Mouse (Mus musculus) stomach, embryonic 15.5 days (tissue): Measurements from ENCODE around the gene H2-Aa. TPM values are rescaled to one million over a fixed set of nuclear protein-coding genes. Genes with fewer than 3 reads are reported as not detected.
"Not testable (repeated sequence)": the region's sequence is repeated elsewhere in the genome, so short reads cannot be mapped to it uniquely, and the experiment has no call there.

ENCODE experiments used
- ATAC-seq: fragments of 200-750 bp; cut with Nextera tagmentation; 2 replicates; pipeline ENCODE4 v1.8.0; 2017; ENCODE audit warnings: low read depth, moderate number of reproducible peaks, moderate TSS enrichment; ENCODE audit not compliant: insufficient read depth, low FRiP score
- H3K27ac ChIP-seq: fragments of 300-500 bp; sonication (generic); 2 replicates; pipeline ENCODE4 v1.5.1; 2015; ENCODE audit warnings: mild to moderate bottlenecking, inconsistent platforms
- H3K27me3 ChIP-seq: fragments of 300-500 bp; sonication (generic); replicated peaks from 2 replicates; pipeline ENCODE4 v1.6.1; 2015; ENCODE audit warnings: inconsistent platforms
- H3K36me3 ChIP-seq: fragments of 300-500 bp; sonication (generic); 2 replicates; pipeline ENCODE4 v1.6.1; 2015; ENCODE audit warnings: inconsistent platforms
- H3K4me1 ChIP-seq: fragments of 300-500 bp; sonication (generic); 2 replicates; pipeline ENCODE4 v1.6.1; 2015; ENCODE audit warnings: inconsistent platforms
- H3K4me2 ChIP-seq: fragments of 300-500 bp; sonication (generic); 2 replicates; pipeline ENCODE4 v1.6.1; 2015; ENCODE audit warnings: mild to moderate bottlenecking, inconsistent platforms
- H3K4me3 ChIP-seq: fragments of 300-500 bp; sonication (generic); replicated peaks from 2 replicates; pipeline ENCODE4 v1.5.1; 2015; ENCODE audit warnings: inconsistent platforms
- H3K9ac ChIP-seq: fragments of 300-500 bp; sonication (generic); 2 replicates; pipeline ENCODE4 v1.6.1; 2015; ENCODE audit warnings: inconsistent platforms
- H3K9me3 ChIP-seq: fragments of 300-500 bp; sonication (generic); 2 replicates; pipeline ENCODE4 v1.6.1; 2016; ENCODE audit warnings: inconsistent platforms
- WGBS: fragments of 180-500 bp; shearing (Covaris S2); methylation state at CpG from one replicate; pipeline ENCODE4 v1.1.7; 2015; 5-methylcytosine and 5-hydroxymethylcytosine counted together
- polyA plus RNA-seq: library from polyadenylated mRNA; unstranded; fragments of >200 nt; fragmentation: Nextera tagmentation; extraction: Ambion mirVana; gene quantifications from 2 replicates; pipeline ENCODE4 v1.2.1, GENCODE M21; 2015

The H2-Aa gene
- polyA plus RNA-seq: 4.9 and 5.7 TPM in 2 replicates

GRCm38 (mm10) chr17:34287648-34288047 lies at the start of gene H2-Aa:
H2-Aa (minus strand) TSS chr17:34287823.
- no peak within 1 kb of the TSS for H3K4me2 ChIP-seq

GRCm38 (mm10) chr17:34331200-34331599 lies 43.6 kb upstream of the H2-Aa start:
- Histone ChIP-seq H3K4me1 (no peaks in the 10 kb centered on the region), H3K36me3 (no peaks in the 10 kb centered on the region), H3K4me3 (no peak overlapping the region), H3K27me3 (no peaks in the 10 kb centered on the region), H3K27ac (no peak overlapping the region), H3K9ac (no peak overlapping the region), H3K4me2 (no peak overlapping the region), H3K9me3 (no peaks in the 10 kb centered on the region)
- no peak for ATAC-seq
- 97% methylated on average over 1 of the region's 1 CpGs for WGBS

More at GRCm38 (mm10) chr17:34287648-34288047, at the start of gene H2-Aa:
- no peaks in the 10 kb centered on the region for H3K36me3 ChIP-seq
- no peaks in the 10 kb centered on the region for H3K9me3 ChIP-seq
- no peak within 1 kb of the TSS for H3K27ac ChIP-seq
- 16% methylated on average over 8 of the region's 8 CpGs for WGBS
- H3K27me3 ChIP-seq: no peaks in the 10 kb centered on the region
- no peak within 1 kb of the TSS for H3K9ac ChIP-seq
- no peaks in the 10 kb centered on the region for H3K4me1 ChIP-seq
- peak; percentile 66; the same call in 1 of the 2 replicates for ATAC-seq
- no peak within 1 kb of the TSS for H3K4me3 ChIP-seq

DNA sequence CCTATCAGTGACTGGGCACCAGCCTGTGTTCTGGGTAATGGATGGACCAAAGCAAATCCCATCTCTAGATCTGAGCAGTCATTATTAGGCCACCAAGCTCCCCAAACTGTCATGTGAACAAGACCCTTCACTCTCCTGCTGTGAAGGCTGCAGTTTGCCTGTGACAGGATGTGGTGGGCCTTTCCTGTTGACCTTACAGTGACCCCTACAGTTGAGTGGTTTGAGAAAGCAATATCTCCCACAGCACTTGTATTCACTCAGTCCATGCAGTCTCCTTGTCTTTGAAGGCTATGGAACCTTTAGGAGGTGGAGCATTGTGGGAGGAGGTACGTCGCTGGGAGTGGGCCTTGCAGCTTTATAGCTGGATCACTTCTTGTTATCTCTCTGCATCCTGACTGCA lies 42.2 kb upstream of the H2-Aa start:
- no peak overlapping the region for H3K27ac ChIP-seq
- no peak overlapping the region for H3K4me3 ChIP-seq
- H3K4me1 ChIP-seq: no peaks in the 10 kb centered on the region
- H3K27me3 ChIP-seq: no peaks in the 10 kb centered on the region; the same call in 1 of the 2 replicates
- no peak for ATAC-seq
- 75% methylated on average over 2 of the region's 2 CpGs for WGBS
- no peak overlapping the region for H3K9ac ChIP-seq
- H3K4me2 ChIP-seq: no peak overlapping the region
- H3K36me3 ChIP-seq: no peaks in the 10 kb centered on the region
- H3K9me3 ChIP-seq: no peaks in the 10 kb centered on the region

DNA sequence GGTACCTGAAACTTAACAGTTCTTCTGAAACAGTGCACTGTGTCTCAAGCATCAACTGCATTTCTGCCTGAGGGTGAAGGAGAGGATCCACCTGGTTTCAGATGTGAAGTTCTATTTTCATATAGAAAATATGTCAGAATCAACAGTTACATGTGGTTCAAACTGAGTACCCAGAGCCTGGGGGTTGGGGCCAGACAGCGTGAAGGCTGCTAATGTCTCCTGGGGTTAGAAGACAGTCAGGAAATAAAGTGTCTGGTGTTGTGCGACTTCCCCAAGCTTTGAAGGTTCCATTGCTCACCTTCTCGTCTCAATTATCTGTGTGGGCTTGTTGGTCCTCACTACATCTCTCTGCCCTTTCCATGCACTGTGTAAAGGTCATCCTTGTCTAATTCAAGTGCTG lies 38.8 kb upstream of the H2-Aa start:
- ATAC-seq: no peak
- H3K9ac ChIP-seq: no peak overlapping the region
- 79% methylated on average over 3 of the region's 3 CpGs for WGBS
- H3K36me3 ChIP-seq: no peaks in the 10 kb centered on the region
- no peak overlapping the region for H3K4me2 ChIP-seq
- H3K27me3 ChIP-seq: no peaks in the 10 kb centered on the region; the same call in 1 of the 2 replicates
- no peak overlapping the region for H3K4me3 ChIP-seq
- H3K27ac ChIP-seq: no peak overlapping the region
- no peaks in the 10 kb centered on the region for H3K4me1 ChIP-seq
- H3K9me3 ChIP-seq: no peaks in the 10 kb centered on the region

GRCm38 (mm10) chr17:34325436-34325835 lies 37.8 kb upstream of the H2-Aa start, which contains the start of gene H2-Eb2:
H2-Eb2 (plus strand) TSS chr17:34325665.
- no peak within 1 kb of the TSS for H3K27ac ChIP-seq
- H3K36me3 ChIP-seq: no peaks in the 10 kb centered on the region
- no peak within 1 kb of the TSS for H3K9ac ChIP-seq
- H3K4me3 ChIP-seq: no peak within 1 kb of the TSS
- no peak within 1 kb of the TSS for H3K4me2 ChIP-seq
- no peaks in the 10 kb centered on the region for H3K9me3 ChIP-seq
- no peaks in the 10 kb centered on the region; the same call in 1 of the 2 replicates for H3K27me3 ChIP-seq
- 44% methylated on average over 4 of the region's 4 CpGs for WGBS
- ATAC-seq: no peak
- no peaks in the 10 kb centered on the region for H3K4me1 ChIP-seq

GRCm38 (mm10) chr17:34317275-34317674 lies 29.7 kb upstream of the H2-Aa start:
- ATAC-seq: no peak
- 32% methylated on average over 2 of the region's 2 CpGs for WGBS
- Histone ChIP-seq H3K9me3 (no peaks in the 10 kb centered on the region), H3K4me1 (no peaks in the 10 kb centered on the region), H3K9ac (no peak overlapping the region), H3K4me3 (no peak overlapping the region), H3K36me3 (no peaks in the 10 kb centered on the region), H3K4me2 (no peak overlapping the region), H3K27me3 (no peaks in the 10 kb centered on the region), H3K27ac (no peak overlapping the region)

- no peaks in the 10 kb centered on the region for H3K9me3 ChIP-seq
- no peak overlapping the region for H3K27ac ChIP-seq
- H3K36me3 ChIP-seq: no peaks in the 10 kb centered on the region
- H3K4me3 ChIP-seq: no peak overlapping the region
- H3K4me1 ChIP-seq: no peaks in the 10 kb centered on the region
- WGBS: 69% methylated on average over 2 of the region's 2 CpGs
- no peak for ATAC-seq
- H3K9ac ChIP-seq: no peak overlapping the region
- no peaks in the 10 kb centered on the region for H3K27me3 ChIP-seq
- H3K4me2 ChIP-seq: no peak overlapping the region
Observed at GRCm38 (mm10) chr17:34316697-34317096, 29.1 kb upstream of the H2-Aa start.

- no peak overlapping the region for H3K4me3 ChIP-seq
- H3K9ac ChIP-seq: no peak overlapping the region
- H3K4me2 ChIP-seq: no peak overlapping the region
- H3K36me3 ChIP-seq: no peaks in the 10 kb centered on the region
- H3K27ac ChIP-seq: no peak overlapping the region
- no peaks in the 10 kb centered on the region for H3K27me3 ChIP-seq
- 80% methylated on average over 1 of the region's 1 CpGs for WGBS
- no peaks in the 10 kb centered on the region for H3K4me1 ChIP-seq
- no peaks in the 10 kb centered on the region for H3K9me3 ChIP-seq
- ATAC-seq: no peak
Observed at GRCm38 (mm10) chr17:34315512-34315911, 27.9 kb upstream of the H2-Aa start.

- Histone ChIP-seq H3K9ac (no peak overlapping the region), H3K4me1 (no peaks in the 10 kb centered on the region), H3K4me3 (no peak overlapping the region), H3K27ac (no peak overlapping the region), H3K9me3 (no peaks in the 10 kb centered on the region), H3K36me3 (no peaks in the 10 kb centered on the region), H3K4me2 (no peak overlapping the region), H3K27me3 (no peaks in the 10 kb centered on the region)
- no peak for ATAC-seq
- WGBS: 74% methylated on average over 9 of the region's 9 CpGs
Observed at GRCm38 (mm10) chr17:34314286-34314685, 26.7 kb upstream of the H2-Aa start.

- WGBS: 34% methylated on average over 3 of the region's 3 CpGs
- Histone ChIP-seq H3K27me3 (no peaks in the 10 kb centered on the region), H3K4me1 (no peaks in the 10 kb centered on the region), H3K4me3 (no peak overlapping the region), H3K9me3 (no peaks in the 10 kb centered on the region), H3K9ac (no peak overlapping the region), H3K4me2 (no peak overlapping the region), H3K36me3 (no peaks in the 10 kb centered on the region), H3K27ac (no peak overlapping the region)
- ATAC-seq: no peak
Observed at GRCm38 (mm10) chr17:34313393-34313792, 25.8 kb upstream of the H2-Aa start.

DNA sequence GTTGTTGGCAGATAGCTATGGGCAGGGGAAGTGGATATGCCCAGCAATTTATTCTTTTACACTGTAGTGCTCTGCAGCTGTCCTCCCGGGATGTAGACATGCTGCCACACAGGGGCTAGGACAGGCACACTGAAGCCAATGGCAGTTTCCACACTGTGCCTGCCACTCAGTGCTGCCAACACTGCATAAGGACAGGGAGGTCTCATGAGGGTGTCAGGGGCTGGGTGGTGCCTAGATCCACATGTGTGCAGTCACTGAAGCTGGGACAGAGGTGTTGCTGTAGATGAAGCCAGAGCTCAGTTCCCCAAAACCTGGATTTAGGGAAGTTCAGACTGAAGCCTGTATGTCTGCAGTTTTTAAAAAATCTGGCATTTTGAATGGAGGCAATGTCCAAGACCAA lies 24.6 kb upstream of the H2-Aa start:
- Histone ChIP-seq H3K9ac (no peak overlapping the region), H3K27ac (no peak overlapping the region), H3K9me3 (no peaks in the 10 kb centered on the region), H3K4me3 (no peak overlapping the region), H3K27me3 (no peaks in the 10 kb centered on the region), H3K4me2 (no peak overlapping the region), H3K36me3 (no peaks in the 10 kb centered on the region), H3K4me1 (no peaks in the 10 kb centered on the region)
- no peak for ATAC-seq
- 78% methylated on average over 1 of the region's 1 CpGs for WGBS

GRCm38 (mm10) chr17:34310526-34310925 lies 22.9 kb upstream of the H2-Aa start:
- H3K9ac ChIP-seq, H3K4me2 ChIP-seq, H3K27ac ChIP-seq, H3K4me3 ChIP-seq, H3K4me1 ChIP-seq, ATAC-seq, H3K9me3 ChIP-seq, H3K27me3 ChIP-seq, H3K36me3 ChIP-seq: not testable (repeated sequence)
- 82% methylated on average over 3 of the region's 3 CpGs for WGBS
